Mouse (Mus musculus): ENCODE results near the gene Hist2h2be. TPM values are rescaled to one million over a fixed set of nuclear protein-coding genes. Genes with fewer than 3 reads are reported as not detected.
"Not testable (repeated sequence)": the region's sequence is repeated elsewhere in the genome, so short reads cannot be mapped to it uniquely, and the experiment has no call there.

The Hist2h2be gene
- polyA plus RNA-seq, 1 experiment, result 7.7 TPM

GRCm38 (mm10) chr3:96198601-96199251 is 22.2 kb upstream of the Hist2h2be start:
- DNase-seq (ENCODE audit: low spot score), result not testable (repeated sequence)

GRCm38 (mm10) chr3:96199731-96200130 is 21.2 kb upstream of the Hist2h2be start:
- no peak for DNase-seq (ENCODE audit: low spot score)

DNA sequence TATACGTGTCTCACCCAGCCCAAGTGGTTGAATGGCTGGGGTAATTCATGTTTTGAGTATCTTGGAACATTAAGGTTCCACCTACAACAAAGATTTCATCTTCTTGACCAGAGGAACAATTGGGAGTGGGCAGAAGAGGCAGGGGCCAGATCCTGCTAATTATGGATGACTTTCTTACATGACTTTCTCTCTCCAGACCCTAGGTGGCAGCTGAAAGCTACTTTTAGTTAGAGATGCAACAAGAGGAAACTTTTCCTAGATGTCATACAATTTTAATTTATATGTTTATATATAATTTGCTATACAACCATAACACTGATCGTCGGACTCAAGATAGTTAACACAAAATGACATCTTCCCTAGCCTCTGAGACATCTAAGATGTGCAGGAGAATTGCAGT is 13.1 kb upstream of the Hist2h2be start:
- DNase-seq (ENCODE audit: low spot score), result no peak

DNA sequence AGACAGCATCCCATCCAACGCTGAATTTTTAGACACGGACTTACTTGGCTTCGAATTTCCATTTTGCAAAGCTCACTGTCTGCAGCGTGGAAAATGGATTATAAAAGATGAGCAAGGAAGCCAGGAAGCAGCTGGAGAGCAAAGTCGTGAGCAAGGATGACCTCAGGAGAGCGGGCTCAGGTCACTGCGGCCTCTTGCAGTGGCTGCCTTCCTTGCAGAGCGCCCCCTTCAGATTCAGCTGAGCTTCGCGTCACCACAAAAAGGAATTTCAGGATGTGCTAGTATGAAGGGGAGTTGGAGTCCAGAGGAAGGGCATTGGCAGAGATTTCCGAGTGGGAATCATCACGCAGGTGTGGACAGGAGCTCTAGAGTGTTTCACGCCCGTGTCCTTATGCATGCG is 11.7 kb upstream of the Hist2h2be start:
- DNase-seq (ENCODE audit: low spot score), result no peak

GRCm38 (mm10) chr3:96219191-96219641 is 1.7 kb upstream of the Hist2h2be start:
- no peak for DNase-seq (ENCODE audit: low spot score)

DNA sequence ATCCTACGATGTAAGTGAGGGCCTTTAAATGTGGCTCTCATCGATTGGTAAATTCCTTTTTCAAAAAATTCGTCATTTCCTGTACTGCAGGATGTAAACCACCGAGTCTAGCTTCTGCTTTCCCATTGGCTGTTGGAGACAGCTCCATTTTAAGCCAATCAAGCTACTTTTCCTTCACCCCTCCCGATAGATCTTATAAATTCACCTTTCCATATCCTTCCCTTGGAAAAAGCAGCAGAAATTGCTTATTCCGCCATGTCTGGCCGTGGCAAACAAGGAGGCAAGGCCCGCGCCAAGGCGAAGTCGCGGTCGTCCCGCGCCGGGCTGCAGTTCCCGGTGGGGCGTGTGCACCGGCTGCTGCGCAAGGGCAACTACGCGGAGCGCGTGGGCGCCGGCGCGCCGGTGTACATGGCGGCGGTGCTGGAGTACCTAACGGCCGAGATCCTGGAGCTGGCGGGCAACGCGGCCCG is 1.2 kb upstream of the Hist2h2be start, which contains the start of the genes Bola1 and Hist2h2ab:
Gene Bola1 (minus strand): TSS at position 49 of the 470 bp plus-strand sequence.
Gene Hist2h2ab (plus strand): TSS at position 205 of the 470 bp plus-strand sequence.
- DNase-seq (ENCODE audit: low spot score), result peak; percentile 84

DNA sequence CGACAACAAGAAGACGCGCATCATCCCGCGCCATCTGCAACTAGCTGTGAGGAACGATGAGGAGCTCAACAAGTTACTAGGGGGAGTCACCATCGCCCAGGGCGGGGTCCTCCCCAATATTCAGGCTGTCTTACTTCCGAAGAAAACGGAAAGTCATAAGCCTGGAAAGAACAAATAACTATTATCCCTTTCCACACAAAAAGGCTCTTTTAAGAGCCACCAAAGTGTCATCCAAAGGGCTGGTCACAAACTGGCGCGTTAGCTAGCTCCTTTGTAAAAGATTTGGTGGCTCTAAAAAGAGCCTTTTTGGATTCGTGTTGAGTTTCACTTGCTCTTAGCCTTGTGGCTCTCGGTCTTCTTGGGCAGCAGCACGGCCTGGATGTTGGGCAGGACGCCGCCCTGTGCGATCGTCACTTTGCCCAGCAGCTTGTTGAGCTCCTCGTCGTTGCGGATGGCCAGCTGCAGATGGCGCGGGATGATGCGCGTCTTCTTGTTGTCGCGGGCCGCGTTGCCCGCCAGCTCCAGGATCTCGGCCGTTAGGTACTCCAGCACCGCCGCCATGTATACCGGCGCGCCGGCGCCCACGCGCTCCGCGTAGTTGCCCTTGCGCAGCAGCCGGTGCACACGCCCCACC is 671 bp upstream of the Hist2h2be start:
- peak; percentile 67 for DNase-seq (ENCODE audit: low spot score)

GRCm38 (mm10) chr3:96221640-96222038 is 720 bp downstream of the Hist2h2be start:
- DNase-seq (ENCODE audit: low spot score), result no peak

GRCm38 (mm10) chr3:96222774-96223173 is 1.9 kb downstream of the Hist2h2be start:
- DNase-seq (ENCODE audit: low spot score), result no peak

GRCm38 (mm10) chr3:96225421-96225820 is 4.5 kb downstream of the Hist2h2be start:
- no peak for DNase-seq (ENCODE audit: low spot score)

- DNase-seq (ENCODE audit: low spot score), result no peak
These were observed 6.1 kb downstream of the Hist2h2be start for GRCm38 (mm10) chr3:96226695-96227648.

DNA sequence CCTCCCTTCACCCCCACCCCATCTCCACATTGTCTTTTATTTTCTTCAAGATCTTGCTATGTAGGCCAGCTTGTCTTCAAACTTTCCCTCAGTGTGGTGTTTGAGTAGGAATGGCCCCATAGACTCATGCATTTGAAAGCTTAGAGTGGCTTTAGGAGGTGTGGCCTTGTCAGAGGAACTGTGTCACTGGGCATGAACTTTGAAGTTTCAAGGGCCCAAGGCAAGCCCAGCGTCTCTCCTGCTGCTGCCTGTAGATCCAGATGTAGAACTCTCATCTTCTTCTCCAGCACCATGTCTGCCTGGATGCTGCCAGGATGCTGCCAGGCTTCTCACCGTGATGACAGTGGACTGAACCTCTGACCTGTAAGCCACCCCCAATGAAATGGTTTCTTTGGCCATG is 7.9 kb downstream of the Hist2h2be start:
- no peak for DNase-seq (ENCODE audit: low spot score)

GRCm38 (mm10) chr3:96230404-96230803 is 9.5 kb downstream of the Hist2h2be start:
- no peak for DNase-seq (ENCODE audit: low spot score)

- no peak for DNase-seq (ENCODE audit: low spot score)
These were observed 10.2 kb downstream of the Hist2h2be start for GRCm38 (mm10) chr3:96230910-96231757.

DNA sequence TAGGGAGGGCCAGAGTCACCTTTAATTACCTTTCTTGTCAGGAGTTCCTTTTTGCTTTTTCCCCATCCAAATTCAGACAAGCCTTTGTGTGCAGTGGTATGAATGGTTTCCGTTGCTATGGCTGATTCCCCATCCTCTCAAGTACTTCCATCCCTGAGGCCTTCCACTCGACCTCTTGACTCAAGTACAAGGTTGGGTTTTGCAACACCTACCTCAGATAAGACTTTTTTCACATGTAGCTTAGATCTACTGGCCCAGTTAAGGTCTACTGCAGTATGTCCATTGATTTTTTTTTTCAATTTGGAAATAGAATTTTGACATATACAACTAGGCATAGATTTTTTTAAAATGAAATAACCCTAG is 10.8 kb downstream of the Hist2h2be start:
- no peak for DNase-seq (ENCODE audit: low spot score)

- DNase-seq (ENCODE audit: low spot score), result no peak
These were observed 14.0 kb downstream of the Hist2h2be start for GRCm38 (mm10) chr3:96234914-96235313.

- DNase-seq (ENCODE audit: low spot score), result no peak
These were observed 14.9 kb downstream of the Hist2h2be start for GRCm38 (mm10) chr3:96235836-96236235.

DNA sequence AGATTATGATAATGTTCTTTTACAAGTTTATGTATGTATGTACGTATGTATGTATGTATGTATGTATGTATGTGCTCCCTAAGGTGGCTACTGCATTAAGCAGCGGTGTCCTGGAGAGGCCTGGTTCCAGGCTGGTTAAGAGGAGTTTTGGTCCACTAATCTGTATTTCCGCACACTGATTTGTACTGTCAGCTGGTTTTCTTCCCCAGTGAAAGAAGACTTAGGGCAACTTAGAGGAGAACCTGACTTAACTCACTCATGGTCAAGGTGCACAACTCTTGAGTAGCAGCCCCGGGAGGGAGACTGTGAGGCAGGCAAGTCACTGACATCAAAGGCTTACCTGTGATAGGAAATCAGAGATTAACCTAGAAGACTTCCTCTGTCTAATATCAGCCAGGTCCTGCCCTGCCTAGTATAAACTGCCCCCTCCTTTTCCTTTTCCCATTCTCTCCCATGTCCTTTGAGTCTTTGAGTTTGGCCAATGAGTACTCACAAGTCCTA is 16.0 kb downstream of the Hist2h2be start:
- DNase-seq (ENCODE audit: low spot score), result no peak

DNA sequence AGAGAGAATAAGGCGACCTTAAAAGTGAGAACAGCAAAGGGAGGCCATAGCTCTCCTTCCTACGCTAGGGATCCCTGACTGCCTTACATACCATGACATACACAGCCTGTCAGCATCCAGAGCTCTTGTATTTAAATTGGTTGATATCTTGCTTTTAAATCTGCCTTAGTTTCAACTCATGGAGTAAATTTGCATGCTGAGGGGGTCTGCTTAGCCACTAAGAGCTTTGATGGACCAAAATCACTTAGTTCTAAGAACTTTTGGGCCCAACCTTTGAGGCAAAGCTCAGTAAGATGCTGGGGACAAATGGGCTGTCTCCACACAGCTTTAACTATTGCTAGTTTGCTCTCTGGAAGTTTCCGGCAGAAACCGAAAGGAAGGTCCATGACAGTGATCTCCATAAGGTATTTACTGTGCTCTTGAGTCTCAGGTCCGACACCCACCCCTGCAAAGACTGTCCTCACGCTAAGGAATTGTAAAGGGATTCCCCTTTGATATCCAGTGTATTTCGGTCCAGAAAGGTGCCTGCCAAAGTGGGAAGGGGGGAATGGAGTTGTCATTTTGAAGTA is 16.5 kb downstream of the Hist2h2be start:
- no peak for DNase-seq (ENCODE audit: low spot score)

GRCm38 (mm10) chr3:96237904-96238511 is 17.1 kb downstream of the Hist2h2be start:
- DNase-seq (ENCODE audit: low spot score), result no peak
